8 mouse cellular contexts compared by ENCODE assay signal in the genomic region with DNA sequence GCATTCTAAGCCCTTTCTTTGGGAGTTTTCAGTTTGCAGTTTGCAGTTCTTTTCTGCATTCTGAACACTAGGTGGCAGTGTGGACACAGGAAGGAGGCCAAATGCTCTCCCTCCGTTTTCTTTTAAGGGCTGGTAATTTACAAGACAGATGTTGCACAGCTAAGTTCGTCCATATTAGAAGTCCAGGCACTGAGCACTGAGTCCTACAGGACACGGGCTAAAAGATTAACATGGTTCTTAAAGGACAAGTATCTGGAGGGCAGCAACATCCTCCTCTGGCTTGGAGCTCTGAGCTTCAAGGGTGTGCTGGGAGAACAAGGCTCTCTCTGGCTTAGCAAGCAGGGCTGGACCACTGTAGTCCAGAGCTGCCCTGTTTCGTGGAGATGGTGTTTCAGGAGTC.
DNase-seq lines count a peak whose midpoint lies in the region; ATAC-seq lines count a peak whose summit lies in the region.

No protein-coding gene starts in this region.

- peak overlapping the region; percentile 38 for H3K4me2 ChIP-seq in embryonic facial prominence, embryonic 14.5 days (ENCODE audit: low read depth, low read length)
- peak overlapping the region; percentile 35 for H3K4me2 ChIP-seq in midbrain, embryonic 12.5 days (replicated peaks)

- ATAC-seq in embryonic facial prominence, embryonic 14.5 days (ENCODE audit: low read depth) = peak; percentile 36; the same call in 1 of the 2 replicates
- ATAC-seq in midbrain, embryonic 12.5 days (ENCODE audit: low FRiP score, low read depth) = peak; percentile 61

- H3K27me3 ChIP-seq in embryonic facial prominence, embryonic 14.5 days (replicated peaks; ENCODE audit: control insufficient read depth, insufficient read depth, low read length) = no peaks in the 10 kb centered on the region
- H3K27me3 ChIP-seq in midbrain, embryonic 12.5 days = no peaks in the 10 kb centered on the region

- H3K27ac ChIP-seq in embryonic facial prominence, embryonic 14.5 days (replicated peaks; ENCODE audit: low read depth, low read length) = no peak overlapping the region
- H3K27ac ChIP-seq in midbrain, embryonic 12.5 days (replicated peaks) = no peak overlapping the region

- H3K9ac ChIP-seq in embryonic facial prominence, embryonic 14.5 days (ENCODE audit: low read depth, low read length) = no peak overlapping the region
- H3K9ac ChIP-seq in midbrain, embryonic 12.5 days (replicated peaks) = no peak overlapping the region; the same call in 1 of the 2 replicates

- peaks cover 6% of the 10 kb centered on the region; the same call in 1 of the 2 replicates for H3K4me1 ChIP-seq in embryonic facial prominence, embryonic 14.5 days (ENCODE audit: control insufficient read depth, insufficient read depth, low read length)
- H3K4me1 ChIP-seq in midbrain, embryonic 12.5 days = no peaks in the 10 kb centered on the region

- WGBS in embryonic facial prominence, embryonic 14.5 days = 6% methylated on average over 4 of the region's 4 CpGs
- 8% methylated on average over 4 of the region's 4 CpGs for WGBS in large intestine, adult 2 months
- WGBS in midbrain, embryonic 12.5 days = 6% methylated on average over 4 of the region's 4 CpGs

- intact Hi-C loops in heart, postnatal 10 days (cut with DNase I) = loop anchor here (10.0 kb wide), 1 partner anchor 962 kb away; no protein-coding TSS in a partner anchor

- no peak overlapping the region for H3K4me3 ChIP-seq in embryonic facial prominence, embryonic 14.5 days (ENCODE audit: low read depth, low read length)
- no peak overlapping the region for H3K4me3 ChIP-seq in midbrain, embryonic 12.5 days

- H3K36me3 ChIP-seq in embryonic facial prominence, embryonic 14.5 days (ENCODE audit: control insufficient read depth, insufficient read depth, low read length) = no peaks in the 10 kb centered on the region
- H3K36me3 ChIP-seq in midbrain, embryonic 12.5 days = no peaks in the 10 kb centered on the region

- H3K9me3 ChIP-seq in embryonic facial prominence, embryonic 14.5 days (ENCODE audit: control insufficient read depth, low read length) = no peaks in the 10 kb centered on the region
- no peaks in the 10 kb centered on the region for H3K9me3 ChIP-seq in midbrain, embryonic 12.5 days

- peak; percentile 36 to 44 for DNase-seq in left cerebral cortex, adult 18-20 months (ENCODE audit: low spot score in 2 of 2)
- DNase-seq in left cerebral cortex, adult 11 months (ENCODE audit: low spot score) = no peak
- DNase-seq in T-cell, adult 2 months (ENCODE audit: low spot score) = peak; percentile 10
- DNase-seq in embryonic facial prominence, embryonic 14.5 days (ENCODE audit: low spot score) = peak; percentile 86
- DNase-seq in heart, postnatal 10 days = peak; percentile 65 to 77
- peak; percentile 31 for DNase-seq in large intestine, adult 2 months (ENCODE audit: low read depth, low spot score)
- DNase-seq in telencephalon, adult 2 months (ENCODE audit: low read depth, low spot score) = peak; percentile 58
